Mouse (Mus musculus) MEL (cell line): ENCODE data around the gene Pou4f2. TPM values are rescaled to one million over a fixed set of nuclear protein-coding genes. Genes with fewer than 3 reads are reported as not detected.

Experiments
- DNase-seq: peaks from one replicate; pipeline ENCODE4 v3.0.0; 2011; ENCODE audit warnings: low read depth, low spot score
- H3K27ac ChIP-seq: 2 replicates; pipeline ENCODE4 v1.5.1; 2012; ENCODE audit warnings: low read depth, mild to moderate bottlenecking, control low read depth, low read length, moderate library complexity; ENCODE audit not compliant: control insufficient read depth
- H3K27me3 ChIP-seq, 2 experiments: fragments of 150-350 bp in 1 of 2; sonication (generic) in 1 of 2; 2 replicates each; pipeline ENCODE4 v1.6.1; 2012; ENCODE audit warnings: low read length in 2 of 2, mild to moderate bottlenecking in 2 of 2, improper control_type of control experiment in 1 of 2, moderate library complexity in 1 of 2; ENCODE audit not compliant: insufficient read depth in 2 of 2, control insufficient read depth in 1 of 2
- H3K36me3 ChIP-seq, 2 experiments: 2 replicates each; pipeline ENCODE4 v1.6.1; 2012 to 2014; ENCODE audit warnings: low read length in 2 of 2, improper control_type of control experiment in 1 of 2, inconsistent platforms in 1 of 2, mild to moderate bottlenecking in 1 of 2; ENCODE audit not compliant: insufficient read depth in 2 of 2, control insufficient read depth in 1 of 2
- H3K4me1 ChIP-seq, 2 experiments: fragments of 150-350 bp in 1 of 2; sonication (generic) in 1 of 2; 2 replicates each; pipeline ENCODE4 v1.6.1; 2012; ENCODE audit warnings: low read length in 2 of 2, improper control_type of control experiment in 1 of 2, mild to moderate bottlenecking in 1 of 2; ENCODE audit not compliant: insufficient read depth in 2 of 2, control insufficient read depth in 1 of 2
- H3K4me3 ChIP-seq, 2 experiments: fragments of 150-350 bp in 1 of 2; sonication (generic) in 1 of 2; 2 replicates each; pipeline ENCODE4 v1.5.1; 2012; ENCODE audit warnings: low read depth in 2 of 2, low read length in 2 of 2, mild to moderate bottlenecking in 2 of 2, moderate library complexity in 2 of 2, control low read depth in 1 of 2, improper control_type of control experiment in 1 of 2; ENCODE audit not compliant: control insufficient read depth in 1 of 2, insufficient read depth in 1 of 2
- H3K79me2 ChIP-seq: 2 replicates; pipeline ENCODE4 v1.6.1; 2012; ENCODE audit warnings: mild to moderate bottlenecking, low read length, moderate library complexity; ENCODE audit not compliant: control insufficient read depth, poor library complexity, insufficient read depth
- H3K9ac ChIP-seq: 2 replicates; pipeline ENCODE4 v1.6.1; 2012; ENCODE audit warnings: low read depth, mild to moderate bottlenecking, control low read depth, low read length, moderate library complexity; ENCODE audit not compliant: control insufficient read depth, poor library complexity, severe bottlenecking
- H3K9me3 ChIP-seq: fragments of 150-350 bp; sonication (generic); replicated peaks from 2 replicates; pipeline ENCODE4 v1.6.1; 2012; ENCODE audit warnings: mild to moderate bottlenecking, low read length, improper control_type of control experiment, moderate library complexity; ENCODE audit not compliant: insufficient read depth
- CTCF ChIP-seq, 3 experiments: IDR thresholded peaks in 2 of 3; conservative IDR thresholded peaks in 1 of 3; 2 replicates each; pipeline ENCODE4 v1.5.1; 2011 to 2012; ENCODE audit warnings: low read length in 3 of 3, low read depth in 2 of 3, mild to moderate bottlenecking in 2 of 3, improper control_type of control experiment in 1 of 3, inconsistent platforms in 1 of 3, mixed read lengths in 1 of 3, moderate library complexity in 1 of 3; ENCODE audit not compliant: control insufficient read depth in 1 of 3, insufficient read depth in 1 of 3, poor library complexity in 1 of 3, severe bottlenecking in 1 of 3
- E2F4 ChIP-seq: IDR thresholded peaks from 2 replicates; pipeline ENCODE4 v1.6.1; 2011; ENCODE audit warnings: low read depth, low read length, improper control_type of control experiment, borderline replicate concordance
- EP300 ChIP-seq, 2 experiments: IDR thresholded peaks; 2 replicates each; pipeline ENCODE4 v1.6.1; 2011; ENCODE audit warnings: improper control_type of control experiment in 2 of 2, low read length in 2 of 2, low read depth in 1 of 2, mild to moderate bottlenecking in 1 of 2
- ETS1 ChIP-seq: IDR thresholded peaks from 2 replicates; pipeline ENCODE4 v1.6.1; 2012; ENCODE audit warnings: low read depth, mild to moderate bottlenecking, inconsistent platforms, low read length, improper control_type of control experiment, moderate library complexity
- MYC ChIP-seq: IDR thresholded peaks from 2 replicates; pipeline ENCODE4 v1.6.1; 2011; ENCODE audit warnings: low read depth, mild to moderate bottlenecking, low read length, improper control_type of control experiment, moderate library complexity
- POLR2A ChIP-seq, 2 experiments: IDR thresholded peaks; 2 replicates each; pipeline ENCODE4 v1.6.1; 2011 to 2012; ENCODE audit warnings: low read length in 2 of 2, mild to moderate bottlenecking in 2 of 2, control low read depth in 1 of 2, improper control_type of control experiment in 1 of 2, low read depth in 1 of 2, moderate library complexity in 1 of 2; ENCODE audit not compliant: control insufficient read depth in 1 of 2, insufficient read depth in 1 of 2, poor library complexity in 1 of 2
- RAD21 ChIP-seq: IDR thresholded peaks from 2 replicates; pipeline ENCODE4 v1.6.1; 2011; ENCODE audit warnings: mild to moderate bottlenecking, low read depth, low read length, improper control_type of control experiment
- SIN3A ChIP-seq: IDR thresholded peaks from 2 replicates; pipeline ENCODE4 v1.6.1; 2012; ENCODE audit warnings: low read length, improper control_type of control experiment, inconsistent platforms
- TAL1 ChIP-seq: IDR thresholded peaks from 2 replicates; pipeline ENCODE4 v1.6.1; 2012; ENCODE audit warnings: mild to moderate bottlenecking, inconsistent platforms, low read length, moderate library complexity, mixed read lengths
- UBTF ChIP-seq: IDR thresholded peaks from 2 replicates; pipeline ENCODE4 v1.6.1; 2012; ENCODE audit warnings: low read depth, mild to moderate bottlenecking, inconsistent platforms, low read length, improper control_type of control experiment, moderate library complexity, borderline replicate concordance; ENCODE audit not compliant: insufficient read depth
- USF1 ChIP-seq: IDR thresholded peaks from 2 replicates; pipeline ENCODE4 v1.6.1; 2014; ENCODE audit warnings: low read depth, mild to moderate bottlenecking, inconsistent platforms, low read length, improper control_type of control experiment, moderate library complexity
- ZC3H11A ChIP-seq: IDR thresholded peaks from 2 replicates; pipeline ENCODE4 v1.6.1; 2012; ENCODE audit warnings: low read depth, mild to moderate bottlenecking, inconsistent platforms, low read length, improper control_type of control experiment
- ZMIZ1 ChIP-seq: IDR thresholded peaks from 2 replicates; pipeline ENCODE4 v1.6.1; 2012; ENCODE audit warnings: low read depth, mild to moderate bottlenecking, inconsistent platforms, low read length, improper control_type of control experiment, moderate library complexity
- ZNF384 ChIP-seq: IDR thresholded peaks from 2 replicates; pipeline ENCODE4 v1.6.1; 2012; ENCODE audit warnings: low read depth, mild to moderate bottlenecking, inconsistent platforms, low read length, improper control_type of control experiment
- polyA plus RNA-seq, 2 experiments: library from polyadenylated mRNA; stranded (reverse) in 1 of 2; unstranded in 1 of 2; fragments of >175 nt in 1 of 2; fragments of >200 nt in 1 of 2; gene quantifications; 2 replicates each; pipeline versions ENCODE4 v1.2.1 to v1.2.4; 2012; ENCODE audit warnings: low replicate concordance in 2 of 2, low read depth in 1 of 2; ENCODE audit not compliant: insufficient read length in 2 of 2, insufficient read depth in 1 of 2, missing spikeins in 1 of 2
- total RNA-seq: library from RNA; depleted of rRNA; stranded (reverse); fragments of 300-350 nt; gene quantifications from 2 replicates; pipeline ENCODE4 v1.2.3, GENCODE M21; 2012; rRNA removed

The Pou4f2 gene
- total RNA-seq: not detected in 2 replicates
- polyA plus RNA-seq: not detected

DNA sequence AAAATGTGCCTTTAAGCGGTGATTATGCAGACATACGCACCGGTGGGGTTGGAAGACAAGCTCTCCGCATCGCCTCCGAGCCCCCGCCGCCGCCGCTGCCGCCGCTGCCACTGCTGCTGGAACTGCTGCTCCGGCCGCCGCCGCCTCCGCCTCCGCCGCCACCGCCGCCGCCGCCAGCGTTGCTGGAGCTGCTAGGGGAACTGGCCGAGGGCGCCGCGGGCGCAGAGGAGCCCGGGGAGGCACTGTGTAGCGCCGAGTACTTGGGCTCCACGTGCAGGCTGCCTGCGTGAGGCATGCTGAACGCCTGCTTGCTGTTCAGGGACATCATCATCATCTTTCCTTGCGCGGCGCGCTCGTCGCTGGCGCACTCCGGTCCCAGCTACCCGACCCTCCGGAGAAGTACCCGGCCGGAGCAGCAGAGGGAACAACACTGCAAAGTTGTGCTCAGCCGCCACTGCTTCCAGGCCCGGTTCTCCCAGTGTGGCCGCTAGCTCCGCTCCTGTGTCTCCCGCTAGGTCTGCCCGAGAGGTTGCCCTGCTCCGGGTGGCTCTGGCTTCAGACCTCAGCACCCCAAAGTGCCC, at the start of gene Pou4f2:
Gene Pou4f2, minus strand, starts transcription at position 575 of the 581 bp plus-strand sequence.
- Histone ChIP-seq H3K27me3 (no peaks in the 10 kb centered on the region), H3K36me3 (no peaks in the 10 kb centered on the region), H3K9me3 (no peaks in the 10 kb centered on the region), H3K79me2 (no peaks in the 10 kb centered on the region), H3K4me1 (no peaks in the 10 kb centered on the region), H3K9ac (no peak within 1 kb of the TSS), H3K27ac (no peak within 1 kb of the TSS), H3K4me3 (no peak within 1 kb of the TSS)
- TF ChIP-seq E2F4: no peak
- no peak for TF ChIP-seq USF1
- no peak for TF ChIP-seq ZNF384
- no peak for TF ChIP-seq CTCF (IDR thresholded peaks at IDR 0.05 in 2 of 3, conservative IDR thresholded peaks at IDR 0.05 in 1 of 3; ENCODE audit: control insufficient read depth in 1 of 3, insufficient read depth in 1 of 3, low read depth in 2 of 3, low read length in 3 of 3, poor library complexity in 1 of 3, severe bottlenecking in 1 of 3)
- TF ChIP-seq RAD21: no peak
- TF ChIP-seq ZC3H11A: no peak
- TF ChIP-seq POLR2A (IDR thresholded peaks at IDR 0.05; ENCODE audit: control insufficient read depth in 1 of 2, insufficient read depth in 1 of 2, low read depth in 1 of 2, low read length in 2 of 2, poor library complexity in 1 of 2): no peak
- no peak for TF ChIP-seq MYC
- TF ChIP-seq SIN3A: no peak
- TF ChIP-seq EP300 (IDR thresholded peaks at IDR 0.05; ENCODE audit: low read depth in 1 of 2, low read length in 2 of 2): no peak
- TF ChIP-seq ETS1: no peak
- DNase-seq: no peak

DNA sequence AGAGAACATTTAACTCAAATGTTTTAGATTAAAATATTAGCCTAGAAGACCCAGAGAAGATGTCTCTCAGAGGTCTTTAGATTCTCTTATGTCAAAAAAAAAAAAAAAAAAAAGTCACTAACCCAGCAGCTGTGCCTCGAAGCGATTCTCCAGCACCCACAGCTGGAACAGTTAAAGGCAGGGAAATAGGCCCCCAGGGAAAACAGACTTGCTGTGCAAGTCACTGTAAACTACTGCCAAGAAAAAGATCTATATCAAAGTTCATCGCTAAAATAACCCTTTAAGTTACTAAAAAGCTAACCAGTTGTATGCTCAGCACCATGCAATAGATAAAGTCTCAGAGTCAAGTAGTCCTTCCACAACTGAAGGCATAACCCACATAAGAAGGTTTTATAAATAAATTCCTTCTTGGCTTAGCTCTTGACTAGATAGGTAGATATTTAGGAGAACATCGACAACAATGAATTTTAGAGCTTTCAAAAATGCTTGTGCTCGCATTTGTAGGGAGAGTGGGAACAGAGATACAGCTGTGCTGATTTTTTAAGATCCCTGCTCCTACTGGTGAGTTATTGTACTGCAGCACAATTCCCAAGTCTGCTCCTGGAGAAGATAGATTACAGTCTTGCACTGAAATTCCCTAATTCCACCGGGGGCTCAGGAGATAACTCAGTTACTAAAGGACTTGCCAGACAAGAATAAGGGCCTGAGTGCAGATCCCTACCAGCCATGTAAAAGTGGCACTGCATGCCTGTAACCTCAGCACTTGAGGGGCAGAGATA, 40.8 kb upstream of the Pou4f2 start:
- Histone ChIP-seq H3K79me2 (no peaks in the 10 kb centered on the region), H3K27me3 (no peaks in the 10 kb centered on the region), H3K9ac (no peak overlapping the region), H3K4me3 (no peak overlapping the region), H3K4me1 (no peaks in the 10 kb centered on the region), H3K9me3 (no peaks in the 10 kb centered on the region), H3K27ac (no peak overlapping the region), H3K36me3 (no peaks in the 10 kb centered on the region)
- no peak for DNase-seq
- TF ChIP-seq USF1 (no peak), TAL1 (no peak), ZMIZ1 (no peak), UBTF (no peak), CTCF (IDR thresholded peaks at IDR 0.05 in 2 of 3, conservative IDR thresholded peaks at IDR 0.05 in 1 of 3; ENCODE audit: control insufficient read depth in 1 of 3, insufficient read depth in 1 of 3, low read depth in 2 of 3, low read length in 3 of 3, poor library complexity in 1 of 3, severe bottlenecking in 1 of 3) (peak in 1 of 3 experiments; percentile 20; a peak in 1 of 6 replicates)
